Mouse (Mus musculus) intestine, embryonic 14.5 days (tissue): ENCODE measurements around the gene Vmn1r54. TPM values are rescaled to one million over a fixed set of nuclear protein-coding genes. Genes with fewer than 3 reads are reported as not detected.
"Not testable (repeated sequence)": the region's sequence is repeated elsewhere in the genome, so short reads cannot be mapped to it uniquely, and the experiment has no call there.

Experiments
- ATAC-seq: fragments of 200-750 bp; cut with Nextera tagmentation; replicated peaks from 2 replicates; pipeline ENCODE4 v1.8.0; 2017; ENCODE audit warnings: low read depth, moderate number of reproducible peaks, moderate TSS enrichment, moderate library complexity; ENCODE audit not compliant: low FRiP score, low TSS enrichment
- DNase-seq: peaks from one replicate; pipeline ENCODE4 v3.0.0-alpha.2; 2018; ENCODE audit warnings: low spot score
- H3K27ac ChIP-seq: fragments of 300-500 bp; sonication (generic); 2 replicates; pipeline ENCODE4 v1.5.1; 2014; ENCODE audit warnings: low read depth, mild to moderate bottlenecking, control low read depth
- H3K27me3 ChIP-seq: fragments of 300-500 bp; sonication (generic); replicated peaks from 2 replicates; pipeline ENCODE4 v1.6.1; 2014; ENCODE audit warnings: low read length, control low read depth; ENCODE audit not compliant: control insufficient read depth, insufficient read depth
- H3K36me3 ChIP-seq: fragments of 300-500 bp; sonication (generic); 2 replicates; pipeline ENCODE4 v1.6.1; 2014; ENCODE audit warnings: low read length, control low read depth; ENCODE audit not compliant: control insufficient read depth, insufficient read depth
- H3K4me1 ChIP-seq: fragments of 300-500 bp; sonication (generic); replicated peaks from 2 replicates; pipeline ENCODE4 v1.6.1; 2014; ENCODE audit warnings: low read length, control low read depth, mixed read lengths; ENCODE audit not compliant: control insufficient read depth, insufficient read depth
- H3K4me2 ChIP-seq: fragments of 300-500 bp; sonication (generic); 2 replicates; pipeline ENCODE4 v1.6.1; 2014; ENCODE audit warnings: low read length
- H3K4me3 ChIP-seq: fragments of 300-500 bp; sonication (generic); 2 replicates; pipeline ENCODE4 v1.5.1; 2014; ENCODE audit warnings: low read depth, low read length, control low read depth, mixed read lengths
- H3K9ac ChIP-seq: fragments of 300-500 bp; sonication (generic); 2 replicates; pipeline ENCODE4 v1.6.1; 2014; ENCODE audit warnings: mild to moderate bottlenecking, low read length
- H3K9me3 ChIP-seq: fragments of 300-500 bp; sonication (generic); 2 replicates; pipeline ENCODE4 v1.6.1; 2016; ENCODE audit warnings: low read length, control low read depth; ENCODE audit not compliant: control insufficient read depth
- WGBS: fragments of 180-500 bp; shearing (Covaris S2); extraction: QIAGEN DNeasy Blood & Tissue Kit; methylation state at CpG from one replicate; pipeline ENCODE4 v1.1.7; 2014; 5-methylcytosine and 5-hydroxymethylcytosine counted together
- polyA plus RNA-seq: library from polyadenylated mRNA; unstranded; fragments of >200 nt; fragmentation: Nextera tagmentation; extraction: Ambion mirVana; gene quantifications from 2 replicates; pipeline ENCODE4 v1.2.1, GENCODE M21; 2014

Vmn1r54 gene
- polyA plus RNA-seq = not detected in 2 replicates

GRCm38 (mm10) chr6:90246000-90246399 lies at the start of gene Vmn1r54:
Gene Vmn1r54 (plus strand): TSS chr6:90246300.
- DNase-seq (no peak), ATAC-seq (no peak)
- Histone ChIP-seq H3K4me2 (no peak within 1 kb of the TSS), H3K9me3 (no peaks in the 10 kb centered on the region), H3K36me3 (no peaks in the 10 kb centered on the region), H3K4me1 (no peaks in the 10 kb centered on the region), H3K27ac (no peak within 1 kb of the TSS), H3K4me3 (no peak within 1 kb of the TSS), H3K9ac (no peak within 1 kb of the TSS), H3K27me3 (no peaks in the 10 kb centered on the region)
- 61% methylated on average over 1 of the region's 1 CpGs for WGBS

DNA sequence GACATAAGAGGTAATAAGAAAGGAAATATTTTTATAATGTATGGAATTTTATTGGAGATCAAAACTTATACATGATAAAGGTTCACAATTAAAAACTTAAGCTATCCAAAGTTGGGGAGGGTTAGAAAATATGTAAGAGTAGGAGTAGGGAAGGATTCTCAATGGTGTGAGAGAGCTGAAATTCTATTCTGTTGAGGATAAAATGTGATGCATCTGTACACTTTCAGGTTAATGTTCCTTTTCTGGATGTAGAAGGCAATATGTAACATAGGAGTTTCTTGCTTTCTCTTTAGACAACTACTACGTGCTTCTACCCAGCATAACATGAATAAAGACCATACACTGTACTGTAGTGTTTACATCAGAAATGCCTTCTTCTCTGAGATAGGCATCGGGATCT lies 43.6 kb upstream of the Vmn1r54 start, which contains the start of gene V1ra8:
Gene V1ra8, plus strand, starts transcription at position 301 of the 400 bp plus-strand sequence.
- DNase-seq, H3K9ac ChIP-seq, ATAC-seq, H3K27me3 ChIP-seq, H3K27ac ChIP-seq, H3K4me1 ChIP-seq, H3K4me2 ChIP-seq, H3K4me3 ChIP-seq, H3K9me3 ChIP-seq, H3K36me3 ChIP-seq: not testable (repeated sequence)
- WGBS = 76% methylated on average over 1 of the region's 2 CpGs

DNA sequence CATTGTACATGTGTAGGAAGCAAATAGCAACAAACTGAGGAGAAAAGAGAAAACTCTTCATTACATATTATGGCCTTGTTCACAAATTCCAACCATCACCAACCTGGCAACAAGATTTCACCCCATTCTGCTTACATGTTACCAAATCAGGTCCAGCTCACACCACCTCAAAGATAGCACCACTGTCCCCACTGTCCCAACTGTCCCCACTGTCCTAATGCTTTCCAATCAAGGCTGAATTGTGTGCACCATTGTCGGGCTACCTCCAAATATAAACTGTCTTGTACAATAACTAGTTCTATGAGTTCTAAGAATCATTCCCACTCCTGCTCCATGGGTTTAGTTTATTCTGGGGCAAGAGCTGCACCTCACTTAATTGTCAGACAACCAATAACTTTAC lies 21.8 kb upstream of the Vmn1r54 start, which contains the start of gene Vmn1r53:
Gene Vmn1r53, minus strand, starts transcription at position 101 of the 400 bp plus-strand sequence.
- WGBS = 92% methylated on average over 1 of the region's 1 CpGs
- DNase-seq (no peak), ATAC-seq (no peak)
- H3K36me3 ChIP-seq = no peaks in the 10 kb centered on the region
- no peaks in the 10 kb centered on the region for H3K4me1 ChIP-seq
- no peaks in the 10 kb centered on the region for H3K27me3 ChIP-seq
- H3K4me2 ChIP-seq = no peak within 1 kb of the TSS
- H3K9me3 ChIP-seq = no peaks in the 10 kb centered on the region
- H3K4me3 ChIP-seq = no peak within 1 kb of the TSS
- H3K27ac ChIP-seq = no peak within 1 kb of the TSS
- no peak within 1 kb of the TSS for H3K9ac ChIP-seq

- H3K27me3 ChIP-seq, H3K4me1 ChIP-seq, H3K27ac ChIP-seq, H3K9me3 ChIP-seq, H3K4me2 ChIP-seq, ATAC-seq, H3K4me3 ChIP-seq, H3K9ac ChIP-seq, DNase-seq, H3K36me3 ChIP-seq: not testable (repeated sequence)
- WGBS = 75% methylated on average over 4 of the region's 4 CpGs
Measured at GRCm38 (mm10) chr6:90232114-90232513, 14.0 kb upstream of the Vmn1r54 start.

- whole genome bisulfite sequencing = 60% methylated on average over 27 of the region's 27 CpGs
- DNase-seq (no peak), ATAC-seq (no peak)
- Histone ChIP-seq H3K36me3 (no peaks in the 10 kb centered on the region), H3K27ac (no peak overlapping the region), H3K9ac (no peak overlapping the region), H3K9me3 (0 out of 2 replicates have a peak, but pooled peaks cover 3% of the 10 kb centered on the region), H3K4me3 (no peak overlapping the region), H3K4me1 (no peaks in the 10 kb centered on the region), H3K4me2 (no peak overlapping the region), H3K27me3 (no peaks in the 10 kb centered on the region)
Measured at GRCm38 (mm10) chr6:90232681-90233080, 13.4 kb upstream of the Vmn1r54 start.

- Histone ChIP-seq H3K36me3 (no peaks in the 10 kb centered on the region), H3K4me2 (no peak overlapping the region), H3K27ac (no peak overlapping the region), H3K9ac (no peak overlapping the region), H3K9me3 (no peaks in the 10 kb centered on the region), H3K27me3 (no peaks in the 10 kb centered on the region), H3K4me3 (no peak overlapping the region), H3K4me1 (no peaks in the 10 kb centered on the region)
- ATAC-seq = no peak
- DNase-seq = no peak
- 78% methylated on average over 3 of the region's 3 CpGs for WGBS
Measured at GRCm38 (mm10) chr6:90244019-90244418, 2.1 kb upstream of the Vmn1r54 start.

GRCm38 (mm10) chr6:90288265-90288664 lies 42.2 kb downstream of the Vmn1r54 start:
- H3K4me2 ChIP-seq = no peak overlapping the region
- no peaks in the 10 kb centered on the region for H3K9me3 ChIP-seq
- no peak overlapping the region for H3K27ac ChIP-seq
- ATAC-seq (no peak), DNase-seq (no peak)
- H3K9ac ChIP-seq = no peak overlapping the region
- H3K4me3 ChIP-seq = no peak overlapping the region
- no peaks in the 10 kb centered on the region for H3K36me3 ChIP-seq
- WGBS = 52% methylated on average over 12 of the region's 12 CpGs
- H3K4me1 ChIP-seq = no peaks in the 10 kb centered on the region
- no peaks in the 10 kb centered on the region for H3K27me3 ChIP-seq

DNA sequence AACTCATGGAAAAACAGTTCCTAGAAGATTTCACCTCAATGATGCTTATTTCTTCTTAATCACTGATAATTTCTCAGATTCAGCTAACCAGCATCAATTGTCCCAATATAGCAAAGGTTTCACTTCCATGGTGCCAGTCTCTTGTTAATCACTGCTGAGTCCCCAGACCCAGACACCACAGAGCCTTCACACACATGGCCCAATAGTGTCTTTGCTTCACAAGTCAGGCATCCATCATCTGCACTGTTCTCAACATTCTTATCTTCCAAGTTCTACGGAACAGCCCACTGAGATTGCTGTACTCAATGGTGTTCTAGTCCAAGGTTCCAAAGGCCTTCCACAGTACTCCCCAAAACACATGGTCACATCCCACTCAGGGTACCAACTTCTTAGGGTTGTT lies 54.8 kb downstream of the Vmn1r54 start, which contains the start of gene BC048671:
Gene BC048671, plus strand, starts transcription at position 301 of the 400 bp plus-strand sequence.
- ATAC-seq (no peak), DNase-seq (no peak)
- Histone ChIP-seq H3K4me2 (no peak within 1 kb of the TSS), H3K9me3 (no peaks in the 10 kb centered on the region), H3K4me1 (no peaks in the 10 kb centered on the region), H3K4me3 (no peak within 1 kb of the TSS), H3K27ac (no peak within 1 kb of the TSS), H3K36me3 (no peaks in the 10 kb centered on the region), H3K27me3 (no peaks in the 10 kb centered on the region), H3K9ac (no peak within 1 kb of the TSS)
- 91% methylated on average over 1 of the region's 1 CpGs for WGBS

DNA sequence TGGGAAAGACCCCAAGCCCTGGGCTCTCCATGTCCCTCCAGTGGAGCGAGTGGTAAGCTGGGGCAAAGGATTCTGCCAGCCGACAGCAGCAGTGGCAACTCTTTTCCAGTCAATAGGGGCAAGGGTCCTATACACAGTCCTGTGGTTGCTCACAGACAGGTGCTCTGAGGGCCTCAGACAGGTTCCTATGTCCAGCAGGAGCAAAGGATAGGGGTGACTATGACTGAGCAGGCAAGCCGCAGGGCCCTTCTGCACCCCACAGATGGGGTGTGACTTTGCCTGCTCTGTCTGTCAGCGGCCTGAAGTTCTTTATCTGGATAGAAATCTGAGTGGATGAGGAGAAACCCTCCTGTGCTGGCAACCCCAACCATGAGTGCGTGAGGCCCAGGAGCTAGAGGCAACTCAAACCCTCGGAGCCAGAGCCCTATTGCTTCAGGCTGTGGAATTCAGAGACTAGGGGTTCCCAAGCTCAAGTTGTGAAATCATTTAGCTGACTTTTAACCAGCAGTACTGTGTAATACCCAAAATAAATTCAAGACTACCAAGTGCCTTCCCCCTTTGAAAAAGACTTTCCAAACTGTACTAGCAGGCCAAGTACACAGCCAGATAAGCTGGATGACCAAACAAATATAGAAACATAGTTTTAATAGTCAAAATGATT lies 60.3 kb downstream of the Vmn1r54 start:
- no peak overlapping the region for H3K4me3 ChIP-seq
- no peak overlapping the region for H3K27ac ChIP-seq
- DNase-seq (no peak), ATAC-seq (no peak)
- H3K4me2 ChIP-seq = no peak overlapping the region
- H3K9ac ChIP-seq = no peak overlapping the region
- no peaks in the 10 kb centered on the region for H3K4me1 ChIP-seq
- 83% methylated on average over 6 of the region's 6 CpGs for WGBS
- no peaks in the 10 kb centered on the region for H3K27me3 ChIP-seq
- H3K36me3 ChIP-seq = no peaks in the 10 kb centered on the region
- peaks cover 6% of the 10 kb centered on the region; the same call in 1 of the 2 replicates for H3K9me3 ChIP-seq
